Mouse (Mus musculus): Measurements from ENCODE around the gene Cc2d2a.

- no peak for TF ChIP-seq MXI1 (IDR thresholded peaks at IDR 0.05; ENCODE audit: low read depth, low read length)
- TF ChIP-seq RCOR1 (IDR thresholded peaks at IDR 0.05; ENCODE audit: low read depth, low read length) = no peak
- TF ChIP-seq RAD21 (IDR thresholded peaks at IDR 0.05; ENCODE audit: low read depth, low read length) = no peak
- no peak for TF ChIP-seq KAT2A (conservative IDR thresholded peaks at IDR 0.05; ENCODE audit: low read depth, low read length)
These were observed 121.8 kb downstream of the Cc2d2a start for GRCm38 (mm10) chr5:43783996-43784395.
